Comparison of ENCODE assay signal across 19 mouse cellular contexts in genomic region chr7:142351569-142351968, GRCm38 (mm10). TPM values are rescaled to one million over a fixed set of nuclear protein-coding genes. Genes with fewer than 3 reads are reported as not detected.
DNase-seq lines count a peak whose midpoint lies in the region; ATAC-seq and TF ChIP-seq lines count a peak whose summit lies in the region.
"Had no signal": no experiment of that assay in that cellular context is flagged by ENCODE, and none has a peak within 500 bp of the region (broad histone marks: within the 10 kb centered on the region; RNA-seq: fewer than 3 reads in every experiment).

No protein-coding gene starts in this region.

- H3K4me1 ChIP-seq in forebrain, embryonic 12.5 days: peaks cover 13% of the 10 kb centered on the region
- peaks cover 14% of the 10 kb centered on the region for H3K4me1 ChIP-seq in forebrain, embryonic 10.5 days
- peaks cover 49% of the 10 kb centered on the region for H3K4me1 ChIP-seq in thymus, adult 2 months (replicated peaks; ENCODE audit: control insufficient read depth, insufficient read depth, low read length)
- peaks cover 5% of the 10 kb centered on the region; the same call in 1 of the 2 replicates for H3K4me1 ChIP-seq in midbrain, embryonic 16.5 days (ENCODE audit: control insufficient read depth, insufficient read depth, low read length)

- no peak overlapping the region for H3K27ac ChIP-seq in forebrain, embryonic 12.5 days
- no peak overlapping the region for H3K27ac ChIP-seq in forebrain, embryonic 10.5 days
- peak overlapping the region; percentile 59 for H3K27ac ChIP-seq in thymus, adult 2 months (ENCODE audit: control insufficient read depth, insufficient read depth, low read length)
- H3K27ac ChIP-seq in midbrain, embryonic 16.5 days (ENCODE audit: low read length): peak overlapping the region; percentile 31; the same call in 1 of the 2 replicates
- H3K27ac ChIP-seq: heart, embryonic 13.5 days had no signal

- no peak for TF ChIP-seq POLR2A in thymus, adult 2 months (IDR thresholded peaks at IDR 0.05; ENCODE audit: control insufficient read depth, extremely low read depth, insufficient read depth, low read length, poor library complexity)

- no peaks in the 10 kb centered on the region for H3K36me3 ChIP-seq in forebrain, embryonic 12.5 days (replicated peaks)
- no peaks in the 10 kb centered on the region for H3K36me3 ChIP-seq in forebrain, embryonic 10.5 days (replicated peaks)
- no peaks in the 10 kb centered on the region for H3K36me3 ChIP-seq in thymus, adult 2 months (ENCODE audit: control insufficient read depth, insufficient read depth, low read length)
- H3K36me3 ChIP-seq in midbrain, embryonic 16.5 days (ENCODE audit: control insufficient read depth, insufficient read depth, low read length): no peaks in the 10 kb centered on the region
- H3K36me3 ChIP-seq: heart, embryonic 13.5 days had no signal

- DNase-seq in forebrain, embryonic 10.5 days (ENCODE audit: extremely low spot score, low spot score): no peak
- DNase-seq in thymus, adult 2 months: no peak
- no peak for DNase-seq in thymus, postnatal 14 days
- DNase-seq in induced T-regulatory cell, adult 2 months (ENCODE audit: low read depth): peak; percentile 78
- no peak for DNase-seq in ovary, adult 18-20 months (ENCODE audit: low spot score)
- no peak for DNase-seq in cerebellum, adult 18-20 months
- DNase-seq: adrenal gland, adult 8-10 months; gastrocnemius, postnatal 14 days; kidney, adult 8-10 months; lung, embryonic 14.5 days; right cerebral cortex, adult 18-20 months; thymus, postnatal 25 days had no signal

- TF ChIP-seq CTCF in thymus, adult 2 months (IDR thresholded peaks at IDR 0.05; ENCODE audit: borderline replicate concordance, control insufficient read depth, extremely low read depth, insufficient read depth, low read length, poor library complexity): no peak

- 0 out of 2 replicates have a peak, but pooled peaks have one; percentile 30 for ATAC-seq in forebrain, embryonic 12.5 days (ENCODE audit: low FRiP score)
- peak; percentile 70; the same call in 1 of the 2 replicates for ATAC-seq in midbrain, embryonic 16.5 days
- ATAC-seq: Patski had no signal

- H3K4me2 ChIP-seq in forebrain, embryonic 12.5 days: no peak overlapping the region
- no peak overlapping the region for H3K4me2 ChIP-seq in midbrain, embryonic 16.5 days (ENCODE audit: low read length)
- H3K4me2 ChIP-seq: heart, embryonic 13.5 days; lung, embryonic 14.5 days had no signal

- 0 out of 2 replicates have a peak, but pooled peaks cover 7% of the 10 kb centered on the region for H3K27me3 ChIP-seq in forebrain, embryonic 12.5 days
- 0 out of 2 replicates have a peak, but pooled peaks cover 2% of the 10 kb centered on the region for H3K27me3 ChIP-seq in forebrain, embryonic 10.5 days (ENCODE audit: poor library complexity, severe bottlenecking)
- no peaks in the 10 kb centered on the region for H3K27me3 ChIP-seq in thymus, adult 2 months (ENCODE audit: control insufficient read depth, insufficient read depth, low read length)
- H3K27me3 ChIP-seq in midbrain, embryonic 16.5 days (ENCODE audit: control insufficient read depth, insufficient read depth, low read depth, low read length): no peaks in the 10 kb centered on the region
- H3K27me3 ChIP-seq: heart, embryonic 13.5 days; Patski had no signal

- no peak overlapping the region for H3K4me3 ChIP-seq in forebrain, embryonic 12.5 days (replicated peaks)
- H3K4me3 ChIP-seq in forebrain, embryonic 10.5 days: no peak overlapping the region
- no peak overlapping the region for H3K4me3 ChIP-seq in thymus, adult 2 months (ENCODE audit: control insufficient read depth, insufficient read depth, low read length)
- no peak overlapping the region for H3K4me3 ChIP-seq in midbrain, embryonic 16.5 days (ENCODE audit: low read depth, low read length)
- H3K4me3 ChIP-seq: heart, embryonic 13.5 days; megakaryocyte, embryonic 14.5 days had no signal

- WGBS in forebrain, embryonic 12.5 days: 67% methylated on average over 5 of the region's 5 CpGs
- 85% methylated on average over 5 of the region's 5 CpGs for WGBS in forebrain, embryonic 10.5 days
- WGBS in thymus, adult 2 months: 32% methylated on average over 5 of the region's 5 CpGs
- WGBS in midbrain, embryonic 16.5 days: 40% methylated on average over 5 of the region's 5 CpGs

- no peaks in the 10 kb centered on the region for H3K9me3 ChIP-seq in forebrain, embryonic 12.5 days
- no peaks in the 10 kb centered on the region for H3K9me3 ChIP-seq in forebrain, embryonic 10.5 days
- H3K9me3 ChIP-seq in midbrain, embryonic 16.5 days (replicated peaks; ENCODE audit: control insufficient read depth, low read length, poor library complexity, severe bottlenecking): no peaks in the 10 kb centered on the region
- H3K9me3 ChIP-seq: heart, embryonic 13.5 days; megakaryocyte, embryonic 14.5 days had no signal

- no peak overlapping the region for H3K9ac ChIP-seq in forebrain, embryonic 12.5 days
- H3K9ac ChIP-seq in midbrain, embryonic 16.5 days (ENCODE audit: low read depth, low read length): no peak overlapping the region
- H3K9ac ChIP-seq: heart, embryonic 13.5 days; lung, embryonic 14.5 days had no signal

RNA-seq across cellular contexts. Expression of gene Ifitm10, which starts 22.0 kb away (rescaled TPM):
- 0.34 and 0.45 TPM in 2 replicates for polyA plus RNA-seq in forebrain, embryonic 12.5 days (2016; fragmentation: Nextera tagmentation; extraction: Ambion mirVana)
- 0.51 and 1.00 TPM in 2 replicates for polyA plus RNA-seq in forebrain, embryonic 10.5 days (2016; fragmentation: Nextera tagmentation; extraction: Ambion mirVana)
- polyA plus RNA-seq in thymus, adult 2 months (2012; rRNA removed): 10.8 and 14.8 TPM in 2 replicates
- 11.3 and 14.1 TPM in 2 replicates for polyA plus RNA-seq in midbrain, embryonic 16.5 days (2015; fragmentation: Nextera tagmentation; extraction: Ambion mirVana)

RNA-seq across cellular contexts. Expression of gene Gm49369, which starts 30.9 kb away (rescaled TPM):
- polyA plus RNA-seq in forebrain, embryonic 12.5 days (2016; fragmentation: Nextera tagmentation; extraction: Ambion mirVana): 0.60 and 0.91 TPM in 2 replicates
- polyA plus RNA-seq in forebrain, embryonic 10.5 days (2016; fragmentation: Nextera tagmentation; extraction: Ambion mirVana): not detected in 2 replicates
- polyA plus RNA-seq in thymus, adult 2 months (2012; rRNA removed): 0.23 and 0.31 TPM in 2 replicates
- 2.5 and 3.4 TPM in 2 replicates for polyA plus RNA-seq in midbrain, embryonic 16.5 days (2015; fragmentation: Nextera tagmentation; extraction: Ambion mirVana)
- polyA plus RNA-seq: heart, embryonic 13.5 days; hindbrain, embryonic 11.5 days; lung, embryonic 14.5 days had no signal

RNA-seq across cellular contexts. Expression of gene Ctsd, which starts 36.3 kb away (rescaled TPM):
- 132 TPM in 2 replicates for polyA plus RNA-seq in forebrain, embryonic 12.5 days (2016; fragmentation: Nextera tagmentation; extraction: Ambion mirVana)
- 135 and 142 TPM in 2 replicates for polyA plus RNA-seq in forebrain, embryonic 10.5 days (2016; fragmentation: Nextera tagmentation; extraction: Ambion mirVana)
- polyA plus RNA-seq in thymus, adult 2 months (2012; rRNA removed): 762 and 992 TPM in 2 replicates
- polyA plus RNA-seq in midbrain, embryonic 16.5 days (2015; fragmentation: Nextera tagmentation; extraction: Ambion mirVana): 243 and 289 TPM in 2 replicates

RNA-seq across cellular contexts. Expression of gene Krtap5-4, which starts 48.2 kb away (rescaled TPM):
- not detected in 2 replicates for polyA plus RNA-seq in forebrain, embryonic 12.5 days (2016; fragmentation: Nextera tagmentation; extraction: Ambion mirVana)
- polyA plus RNA-seq in forebrain, embryonic 10.5 days (2016; fragmentation: Nextera tagmentation; extraction: Ambion mirVana): not detected in 2 replicates
- polyA plus RNA-seq in thymus, adult 2 months (2012; rRNA removed): not detected in 2 replicates
- polyA plus RNA-seq in midbrain, embryonic 16.5 days (2015; fragmentation: Nextera tagmentation; extraction: Ambion mirVana): not detected in 2 replicates
- polyA plus RNA-seq: heart, embryonic 13.5 days; hindbrain, embryonic 11.5 days; lung, embryonic 14.5 days; neural tube, embryonic 14.5 days; Patski had no signal

RNA-seq across cellular contexts. Expression of gene Krtap5-1, which starts 54.7 kb away (rescaled TPM):
- polyA plus RNA-seq in forebrain, embryonic 12.5 days (2016; fragmentation: Nextera tagmentation; extraction: Ambion mirVana): not detected in 2 replicates
- polyA plus RNA-seq in forebrain, embryonic 10.5 days (2016; fragmentation: Nextera tagmentation; extraction: Ambion mirVana): not detected in 2 replicates
- polyA plus RNA-seq in thymus, adult 2 months (2012; rRNA removed): not detected in 2 replicates
- not detected in 2 replicates for polyA plus RNA-seq in midbrain, embryonic 16.5 days (2015; fragmentation: Nextera tagmentation; extraction: Ambion mirVana)
- polyA plus RNA-seq: heart, embryonic 13.5 days; hindbrain, embryonic 11.5 days; lung, embryonic 14.5 days; neural tube, embryonic 14.5 days; Patski had no signal

Comparison
In these comparisons a context has a peak if more than half of its experiments do, and no peak if none do; other contexts are left out.
1. H3K27ac ChIP-seq: peak in thymus, adult 2 months (single experiment) and midbrain, embryonic 16.5 days (single experiment); none in forebrain, embryonic 12.5 days (single experiment) and forebrain, embryonic 10.5 days (single experiment).